Mouse (Mus musculus) T-helper 1 cell (primary cell): ENCODE measurements around the gene Scmh1.

Experiments used
- in situ Hi-C: fragments of 300-600 bp; cut with MboI, MseI; formaldehyde crosslinking; loops from one replicate; pipeline ENCODE4 v1.15.1; 2025; ENCODE audit warnings: high pct_unique_total_duplicates

Scmh1 gene

GRCm38 (mm10) chr4:120556592-120556991 lies 151.5 kb downstream of the Scmh1 start:
- in situ Hi-C loops, result no loop called here

- in situ Hi-C loops, result no loop called here
These were observed 160.6 kb downstream of the Scmh1 start for GRCm38 (mm10) chr4:120565726-120566125.

GRCm38 (mm10) chr4:120568005-120568404 lies 162.9 kb downstream of the Scmh1 start:
- in situ Hi-C loops, result no loop called here

DNA sequence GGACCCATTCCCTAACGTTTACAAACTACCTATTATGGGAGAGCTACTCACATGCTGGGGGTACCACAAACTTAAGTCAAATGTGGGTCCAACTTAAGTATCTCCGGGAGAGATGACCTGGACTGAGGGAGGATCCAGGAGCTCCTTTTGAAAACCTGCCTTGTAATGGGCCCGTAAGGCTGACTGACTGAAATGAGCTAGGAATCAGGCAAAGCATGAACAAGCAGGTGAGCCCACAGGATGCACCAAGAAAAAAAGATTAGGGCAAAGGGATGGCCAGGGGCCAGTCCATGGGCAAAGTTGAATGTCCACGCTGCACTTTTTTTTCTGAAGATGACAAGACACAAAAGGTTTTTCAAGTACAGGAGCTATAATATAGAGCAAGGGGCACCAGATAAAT lies 163.9 kb downstream of the Scmh1 start:
- in situ Hi-C loops, result no loop called here

GRCm38 (mm10) chr4:120569486-120570437 lies 164.7 kb downstream of the Scmh1 start, which contains the start of gene Ctps:
Gene Ctps (minus strand): TSS chr4:120570276.
- in situ Hi-C loops, result no loop called here

GRCm38 (mm10) chr4:120570438-120571069 lies 165.5 kb downstream of the Scmh1 start:
- in situ Hi-C loops, result no loop called here

GRCm38 (mm10) chr4:120571070-120571464 lies 166.0 kb downstream of the Scmh1 start:
- in situ Hi-C loops, result no loop called here

DNA sequence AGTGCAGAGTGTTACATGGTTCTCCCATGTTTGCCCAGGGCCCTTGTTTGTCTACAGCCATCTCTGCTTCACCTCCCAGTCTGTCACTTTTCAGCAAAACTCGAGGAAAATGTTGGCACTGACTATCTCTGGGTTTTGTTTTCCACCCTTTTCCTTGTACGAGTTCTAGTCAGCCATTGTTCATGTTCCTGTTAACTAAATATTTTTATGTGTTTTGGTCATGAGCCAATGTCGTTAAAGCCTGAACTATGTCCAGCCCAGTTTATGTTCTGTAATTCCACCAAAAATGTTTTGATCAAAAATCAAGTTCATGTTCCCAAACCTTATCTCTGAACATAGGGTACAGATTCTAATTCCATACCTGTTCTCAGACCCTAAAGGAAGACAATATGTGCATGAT lies 166.6 kb downstream of the Scmh1 start:
- in situ Hi-C loops, result no loop called here
